Mouse (Mus musculus): Measurements from ENCODE around the gene Gm20388.

GRCm38 (mm10) chr8:121732334-121732665 is 1821.7 kb downstream of the Gm20388 start:
- TF ChIP-seq POLR2A (IDR thresholded peaks at IDR 0.05; ENCODE audit: low read depth, low read length): no peak
- no peak for TF ChIP-seq CTCF (conservative IDR thresholded peaks at IDR 0.05; ENCODE audit: insufficient read depth, insufficient read length, low read depth, low read length)

Data from kidney, adult 2 months (tissue).